Mouse (Mus musculus): ENCODE results near the gene Smpdl3b.

DNA sequence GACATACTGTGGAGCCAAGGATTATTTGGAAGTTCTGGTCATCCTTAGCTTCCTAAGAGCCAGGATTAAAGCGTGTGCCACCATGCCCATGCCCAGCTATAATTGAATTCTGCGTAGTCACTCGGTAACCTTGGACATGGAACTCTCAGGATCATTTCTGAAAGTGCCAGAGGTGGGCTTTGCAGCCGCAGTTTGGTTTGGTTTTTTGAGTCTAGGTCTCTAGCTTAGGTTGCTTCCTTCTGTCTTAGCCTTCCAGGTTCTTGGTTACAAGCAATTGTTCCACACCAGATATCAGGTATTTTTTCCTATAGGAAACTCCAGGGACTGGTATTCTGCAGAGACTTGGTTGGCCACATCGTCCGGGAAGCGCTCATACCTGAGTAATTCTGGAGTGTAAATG, 43.9 kb downstream of the Smpdl3b start:
- TF ChIP-seq CTCF (IDR thresholded peaks at IDR 0.05; ENCODE audit: low read depth): no peak
- TF ChIP-seq EP300 (optimal IDR thresholded peaks at IDR 0.05): no peak
